Mouse (Mus musculus) adrenal gland, adult 18-20 months (tissue): ENCODE measurements around the gene Fam161a. TPM values are rescaled to one million over a fixed set of nuclear protein-coding genes. Genes with fewer than 3 reads are reported as not detected.
A peak's percentile ranks its signal among the peaks of the same experiment; 100 is the strongest.

Experiments
- DNase-seq, 2 experiments: peaks; one replicate each; pipeline ENCODE4 v3.0.0; 2021 to 2022; ENCODE audit warnings: low spot score in 2 of 2
- long read RNA-seq, 2 experiments: library from polyadenylated mRNA; stranded (forward); transcript quantifications; one replicate each; pipeline ENCODE4 v2.0.0; 2021
- total RNA-seq, 2 experiments: library from RNA; stranded (reverse); gene quantifications; 1 replicate in 1 of 2; 2 replicates in 1 of 2; pipeline ENCODE4 v1.2.3; 2021

Gene Fam161a
- 10 to 100 TPM; 30.2 to 46.8 TPM for total RNA-seq
- long read RNA-seq, experiment 1, partial matches to known transcripts, result 5 of 20 reads
- long read RNA-seq, experiment 1, other reads (novel, unspliced or antisense), result 10 of 20 reads
- long read RNA-seq, experiment 2, partial matches to known transcripts, result 3 of 19 reads
- long read RNA-seq, experiment 2, other reads (novel, unspliced or antisense), result 12 of 19 reads

DNA sequence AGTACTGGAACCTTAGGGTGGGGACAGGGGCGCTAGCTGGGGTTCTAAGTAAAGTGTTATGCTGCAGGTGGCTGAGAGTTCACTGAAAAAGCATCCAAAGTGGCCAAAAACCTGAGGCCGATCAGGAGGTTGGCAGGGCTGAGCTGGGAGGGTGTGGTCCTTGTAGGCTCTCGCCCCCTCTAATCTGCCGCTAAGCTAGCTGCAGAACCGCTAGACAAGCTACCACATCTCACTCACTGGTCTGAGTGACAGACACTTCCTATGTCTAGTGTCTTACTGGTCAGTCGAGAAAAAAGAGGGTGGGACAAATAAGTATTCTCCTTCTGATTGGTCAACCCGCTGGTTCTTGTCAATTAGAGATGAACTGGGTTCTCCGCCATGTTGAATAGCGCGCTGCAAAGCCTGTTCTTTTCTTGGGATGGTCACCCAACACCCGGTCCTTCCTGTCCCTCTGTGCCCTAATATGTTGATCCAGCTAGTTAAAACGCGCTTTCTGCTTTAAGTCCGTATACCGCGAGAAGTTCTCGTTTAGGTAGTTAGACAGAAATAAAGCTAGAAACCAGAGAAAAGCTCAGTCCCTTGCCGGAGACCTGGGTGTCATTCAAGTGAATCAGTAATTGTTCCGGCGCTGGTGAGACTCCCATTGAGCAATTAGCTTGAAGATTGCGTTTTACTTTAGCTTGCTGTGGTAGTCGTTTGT, at the start of gene Fam161a:
Gene Fam161a (plus strand): TSS at position 51 of the 700 bp plus-strand sequence.
- peak; percentile 52 to 67 for DNase-seq

DNA sequence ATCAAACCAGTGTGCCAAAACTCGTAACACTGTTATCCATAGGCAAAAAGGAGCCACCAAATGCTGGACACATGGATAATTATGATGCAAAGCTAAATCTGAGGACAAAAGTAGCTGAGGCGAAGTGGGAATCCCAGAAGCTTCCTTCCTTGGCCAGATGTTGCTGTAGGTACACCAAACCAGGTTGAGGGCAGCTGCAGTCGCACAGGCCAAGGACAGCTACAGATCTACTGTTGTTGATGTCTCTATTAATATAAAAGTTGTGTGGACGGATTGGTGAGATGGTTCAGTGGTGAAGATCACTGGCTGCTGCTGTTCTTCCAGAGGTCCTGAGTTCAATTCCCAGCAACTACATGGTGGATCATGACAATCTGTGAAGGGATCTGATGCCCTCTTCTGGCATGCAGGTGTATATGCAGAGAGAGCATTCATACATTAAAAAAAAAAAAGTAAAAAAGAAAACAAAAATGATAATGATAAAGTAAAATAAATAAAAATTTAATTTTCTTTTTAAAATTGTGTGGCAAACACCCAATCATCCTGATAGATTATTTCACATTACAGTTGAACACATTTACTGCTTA, 49.4 kb upstream of the Fam161a start:
- no peak for DNase-seq

DNA sequence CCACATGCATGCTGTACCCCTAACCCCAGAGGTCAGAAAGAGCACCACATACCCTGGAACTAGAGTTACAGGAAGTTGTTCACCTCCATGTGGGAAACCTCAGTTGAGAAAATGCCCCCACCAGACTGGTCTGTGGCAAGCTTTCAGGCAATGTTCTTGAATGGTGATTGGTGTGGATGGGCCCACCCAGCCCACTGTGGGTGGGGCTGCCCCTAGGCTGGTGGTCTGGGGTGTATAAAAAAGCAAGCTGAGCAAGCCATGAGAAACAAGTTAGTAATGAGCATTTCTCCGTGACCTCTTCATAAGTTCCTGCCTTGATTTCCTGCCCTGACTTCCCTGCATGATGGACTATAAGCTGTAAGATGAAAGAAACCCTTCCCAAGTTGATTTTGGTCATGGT, 45.2 kb upstream of the Fam161a start:
- no peak for DNase-seq

DNA sequence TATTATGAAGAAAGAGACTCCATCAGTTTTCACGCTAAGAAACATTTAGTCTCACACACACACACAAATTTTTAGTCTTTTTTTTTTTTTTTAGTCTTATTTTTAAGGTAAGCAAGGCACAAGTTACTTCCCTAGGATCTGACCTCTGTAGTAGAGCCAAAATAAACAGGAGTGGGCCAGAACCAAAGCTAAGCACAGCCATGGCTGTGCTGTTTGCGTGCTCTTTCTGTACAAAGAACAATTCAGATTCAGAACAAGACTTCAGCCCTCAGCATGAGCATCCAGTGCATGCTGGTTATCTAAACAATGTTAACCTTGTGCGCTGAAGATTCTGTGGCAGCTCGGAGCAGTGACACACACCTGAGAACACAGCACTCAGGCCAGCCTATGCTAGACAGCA, 42.9 kb upstream of the Fam161a start:
- DNase-seq, result no peak

DNA sequence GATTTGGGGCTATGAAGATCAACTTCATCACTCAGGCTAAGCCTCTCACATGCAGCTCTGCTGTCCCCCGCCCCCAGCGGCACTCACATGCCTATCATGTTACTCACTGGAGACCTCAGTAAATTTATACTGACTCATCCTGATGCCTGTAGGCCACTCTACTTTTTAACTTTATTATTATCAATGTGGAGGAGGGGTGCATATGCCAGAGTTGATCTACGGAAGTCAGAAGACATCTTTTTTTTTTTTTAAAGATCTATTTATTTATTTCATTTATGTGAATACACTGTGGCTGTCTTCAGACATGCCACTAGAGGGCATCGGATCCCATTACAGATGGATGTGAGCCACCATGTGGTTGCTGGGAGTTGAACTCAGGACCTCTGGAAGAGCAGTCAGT, 41.8 kb upstream of the Fam161a start:
- DNase-seq, result peak in 1 of 2 experiments; percentile 41

DNA sequence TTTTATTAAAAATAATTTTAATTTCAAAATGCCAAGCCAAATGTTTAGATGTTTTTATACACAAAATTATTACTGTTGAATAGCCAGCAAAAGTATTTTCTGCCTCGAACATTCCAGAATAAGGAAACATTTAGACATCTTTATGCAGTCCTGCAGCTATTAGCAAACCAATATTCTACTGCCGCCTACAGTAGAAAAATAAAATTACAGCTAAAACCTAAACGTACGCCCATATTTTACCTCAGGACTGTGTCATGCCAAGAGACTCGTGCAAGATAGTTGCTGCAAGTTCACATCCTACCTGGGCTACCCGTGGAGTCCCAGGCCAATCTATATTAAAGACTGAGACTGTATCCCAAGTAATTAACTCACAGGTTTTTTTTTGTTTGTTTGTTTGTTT, 37.8 kb upstream of the Fam161a start:
- DNase-seq, result no peak

DNA sequence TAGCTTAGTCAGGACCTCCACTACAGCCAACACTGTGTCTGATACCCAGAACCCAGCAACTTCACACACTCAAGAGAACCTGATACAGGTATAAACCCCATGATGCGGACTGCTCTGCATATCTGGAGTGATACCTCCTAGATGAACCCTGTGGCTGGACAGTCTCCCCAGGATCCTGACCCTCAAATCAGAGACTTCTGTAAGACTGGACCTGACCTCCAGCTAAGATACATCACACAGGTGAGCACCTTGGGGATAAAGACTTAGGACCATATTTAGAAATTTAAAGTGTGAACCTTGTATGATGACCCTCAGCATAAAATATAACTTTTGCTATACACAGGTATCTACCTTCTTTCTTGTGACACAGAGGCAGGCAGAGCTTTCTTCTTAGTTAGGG, 36.8 kb upstream of the Fam161a start:
- DNase-seq, result no peak

DNA sequence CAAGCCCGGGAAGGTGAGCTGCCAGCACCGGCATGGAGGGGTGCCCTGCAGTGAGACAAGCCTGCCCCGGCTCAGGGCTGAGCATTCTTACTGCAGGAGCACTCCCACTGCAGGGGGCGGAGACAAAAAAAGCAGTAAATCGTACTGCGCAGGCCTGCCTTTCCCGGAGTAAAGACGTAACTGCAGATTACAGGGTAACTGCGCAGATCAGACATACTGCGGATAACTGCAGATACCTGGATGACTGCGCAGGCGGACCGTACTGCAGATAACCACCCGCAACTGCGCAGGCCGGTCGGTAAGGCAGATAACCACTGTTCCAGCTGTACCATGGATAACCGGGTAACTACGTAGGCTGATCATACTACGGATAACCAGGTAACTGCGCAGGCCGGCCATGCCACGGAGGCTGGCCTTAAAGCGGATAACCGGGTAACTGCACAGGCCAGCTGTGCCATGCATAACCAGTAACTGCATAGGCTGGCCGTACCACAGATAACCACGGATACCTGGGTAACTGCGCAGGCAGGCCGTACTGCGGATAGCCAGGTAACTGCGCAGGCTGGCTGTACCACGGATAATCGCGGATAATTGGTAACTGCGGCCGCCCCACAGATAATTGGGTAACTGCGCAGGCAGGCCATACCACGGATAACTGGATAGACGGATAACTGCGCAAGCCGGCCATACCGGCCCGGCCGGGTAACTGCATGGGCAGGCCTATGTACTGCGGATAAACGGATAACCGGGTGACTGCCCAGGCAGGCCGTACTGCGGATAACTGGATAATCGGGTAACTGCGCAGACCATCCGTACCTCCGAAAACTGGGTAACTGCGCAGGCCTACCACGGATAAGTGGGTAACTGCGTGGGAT, 35.3 kb upstream of the Fam161a start, which contains the start of gene Zrsr1:
Gene Zrsr1 (plus strand): TSS at position 171 of the 875 bp plus-strand sequence.
- DNase-seq, result peak; percentile 54 to 58

DNA sequence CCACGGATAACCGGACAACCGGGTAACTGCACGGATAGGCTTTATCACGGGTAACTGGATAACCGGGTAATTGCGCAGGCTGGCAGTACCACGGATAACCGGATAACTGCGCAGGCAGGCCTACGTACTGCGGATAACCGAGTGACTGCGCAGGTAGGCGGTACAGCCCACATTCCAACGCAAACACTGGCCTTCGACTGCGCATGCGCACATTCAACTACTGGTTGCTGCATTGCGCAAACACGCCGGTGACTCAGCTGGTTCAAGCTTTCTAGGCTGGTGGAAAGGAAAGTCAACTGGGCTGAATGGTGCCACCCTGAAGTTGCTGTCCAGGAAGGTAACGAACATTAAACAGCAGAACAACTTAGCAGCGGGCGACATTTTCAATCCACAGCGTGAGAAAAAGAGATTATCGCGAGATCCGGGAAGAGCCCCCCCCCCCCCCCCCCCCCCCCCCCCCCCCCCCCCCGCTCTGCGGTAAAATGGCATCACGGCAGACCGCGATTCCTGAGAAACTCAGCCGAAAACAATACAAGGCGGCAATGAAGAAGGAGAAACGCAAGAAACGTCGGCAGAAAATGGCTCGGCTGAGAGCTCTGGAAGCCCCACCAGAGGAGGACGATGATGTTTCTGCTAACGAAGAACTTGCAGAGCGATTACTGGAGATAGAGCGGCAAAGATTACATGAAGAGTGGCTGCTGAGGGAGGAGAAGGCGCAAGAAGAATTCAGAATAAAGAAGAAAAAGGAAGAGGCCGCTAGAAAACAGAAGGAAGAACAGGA, 34.4 kb upstream of the Fam161a start:
- DNase-seq, result peak; percentile 77 to 79

DNA sequence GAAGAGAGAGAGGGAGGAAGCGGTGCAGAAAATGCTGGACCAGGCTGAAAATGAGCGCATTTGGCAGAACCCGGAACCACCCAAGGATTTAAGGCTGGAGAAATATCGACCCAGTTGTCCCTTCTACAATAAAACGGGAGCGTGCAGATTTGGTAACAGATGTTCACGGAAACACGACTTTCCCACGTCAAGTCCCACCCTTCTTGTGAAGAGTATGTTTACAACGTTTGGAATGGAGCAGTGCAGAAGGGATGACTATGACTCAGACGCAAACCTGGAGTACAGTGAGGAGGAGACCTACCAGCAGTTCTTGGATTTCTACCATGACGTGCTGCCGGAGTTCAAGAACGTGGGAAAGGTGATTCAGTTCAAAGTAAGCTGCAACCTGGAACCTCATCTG, 33.7 kb upstream of the Fam161a start:
- DNase-seq, result no peak

DNA sequence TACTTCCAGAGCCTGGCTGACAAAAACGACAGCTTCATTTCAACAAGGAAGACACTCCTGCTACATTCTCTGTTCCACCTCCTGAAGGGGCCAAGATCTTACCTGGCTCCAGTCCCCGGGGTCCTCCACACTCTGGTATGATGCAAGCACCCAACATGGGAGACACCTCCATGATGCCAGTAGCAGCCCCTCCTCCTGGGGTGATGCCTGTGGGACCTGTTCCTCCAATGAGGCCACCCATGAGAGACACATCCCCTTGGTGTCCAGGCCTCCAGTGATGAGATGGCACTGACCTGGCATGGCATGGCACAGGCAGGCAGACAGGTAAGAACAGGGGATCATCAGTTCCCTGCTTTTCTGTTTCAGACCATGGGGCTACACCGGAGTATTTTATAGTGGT, 29.1 kb upstream of the Fam161a start:
- DNase-seq, result no peak

DNA sequence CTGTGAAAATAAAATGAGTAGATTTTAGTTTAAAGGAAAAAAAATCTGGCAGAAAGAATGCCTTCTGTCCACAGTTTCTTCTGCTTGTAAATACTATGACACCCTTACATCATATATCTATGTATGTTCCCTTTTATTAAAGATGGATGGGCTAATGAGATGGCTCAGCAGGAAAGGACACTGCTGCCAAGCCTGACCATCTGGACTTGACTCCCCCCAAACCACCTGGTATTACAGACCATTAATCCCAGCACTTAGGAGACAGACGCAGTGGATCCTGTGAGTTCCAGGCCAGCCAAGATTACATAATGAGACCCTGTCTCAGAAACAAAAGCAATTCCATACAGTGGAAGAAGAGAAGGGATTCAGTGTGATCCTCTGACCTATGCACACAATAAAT, 28.6 kb upstream of the Fam161a start:
- DNase-seq, result no peak

DNA sequence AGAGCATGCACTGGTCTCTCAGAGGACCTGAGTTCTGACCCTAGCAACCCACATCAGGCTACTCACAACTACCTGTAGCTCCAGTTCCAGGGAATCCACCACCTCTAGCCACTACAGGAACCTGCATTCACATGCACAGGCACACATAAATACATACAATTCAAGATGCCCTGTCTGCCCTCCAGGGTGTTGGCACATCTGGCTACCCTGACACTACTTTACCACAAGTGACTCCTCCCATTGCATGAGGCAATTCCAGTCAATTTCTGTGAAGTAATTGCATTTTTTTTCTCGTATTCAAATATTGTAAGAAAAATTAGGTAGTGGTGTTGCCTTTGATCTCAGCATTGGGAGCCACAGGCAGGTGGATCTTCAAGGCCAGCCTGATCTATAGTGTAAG, 28.1 kb upstream of the Fam161a start:
- no peak for DNase-seq

DNA sequence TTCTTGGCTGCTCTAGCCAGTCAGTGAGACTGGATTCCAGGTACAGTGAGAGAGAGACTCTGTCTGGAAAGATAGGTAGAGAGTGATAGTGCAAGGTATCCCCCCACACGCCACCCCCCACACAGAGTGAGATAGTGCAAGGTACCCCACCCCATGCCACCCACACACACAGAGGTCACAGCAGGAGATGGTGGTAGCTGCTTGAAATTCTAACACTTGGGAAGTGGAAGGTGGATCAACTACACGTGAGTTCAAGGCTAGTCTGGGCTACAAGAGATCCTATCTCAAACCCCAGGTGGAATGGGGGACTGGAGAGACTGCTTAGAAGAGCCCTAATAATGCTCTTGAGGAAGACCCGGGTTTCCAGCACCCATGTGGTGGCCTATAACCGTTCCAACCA, 26.3 kb upstream of the Fam161a start:
- DNase-seq, result no peak

DNA sequence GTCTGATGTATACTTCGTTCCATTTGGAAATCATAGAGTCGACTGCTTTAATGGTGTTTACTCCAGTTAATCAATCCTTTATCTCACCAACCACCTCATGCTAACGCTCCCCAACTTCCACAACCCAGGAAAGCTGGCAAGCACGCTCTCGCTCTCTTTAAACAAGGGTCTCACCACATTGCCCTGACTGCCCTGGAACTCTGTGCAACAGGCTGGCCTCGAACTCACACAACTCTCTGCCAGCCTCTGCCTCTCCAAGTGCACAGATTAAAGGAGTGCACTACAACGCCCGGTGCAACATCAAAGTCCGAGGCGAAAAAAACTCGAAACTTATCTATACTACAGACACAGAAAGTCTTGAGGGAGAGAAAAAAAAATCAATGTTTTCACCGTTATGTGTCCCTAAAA, 25.8 kb upstream of the Fam161a start:
- DNase-seq, result no peak

DNA sequence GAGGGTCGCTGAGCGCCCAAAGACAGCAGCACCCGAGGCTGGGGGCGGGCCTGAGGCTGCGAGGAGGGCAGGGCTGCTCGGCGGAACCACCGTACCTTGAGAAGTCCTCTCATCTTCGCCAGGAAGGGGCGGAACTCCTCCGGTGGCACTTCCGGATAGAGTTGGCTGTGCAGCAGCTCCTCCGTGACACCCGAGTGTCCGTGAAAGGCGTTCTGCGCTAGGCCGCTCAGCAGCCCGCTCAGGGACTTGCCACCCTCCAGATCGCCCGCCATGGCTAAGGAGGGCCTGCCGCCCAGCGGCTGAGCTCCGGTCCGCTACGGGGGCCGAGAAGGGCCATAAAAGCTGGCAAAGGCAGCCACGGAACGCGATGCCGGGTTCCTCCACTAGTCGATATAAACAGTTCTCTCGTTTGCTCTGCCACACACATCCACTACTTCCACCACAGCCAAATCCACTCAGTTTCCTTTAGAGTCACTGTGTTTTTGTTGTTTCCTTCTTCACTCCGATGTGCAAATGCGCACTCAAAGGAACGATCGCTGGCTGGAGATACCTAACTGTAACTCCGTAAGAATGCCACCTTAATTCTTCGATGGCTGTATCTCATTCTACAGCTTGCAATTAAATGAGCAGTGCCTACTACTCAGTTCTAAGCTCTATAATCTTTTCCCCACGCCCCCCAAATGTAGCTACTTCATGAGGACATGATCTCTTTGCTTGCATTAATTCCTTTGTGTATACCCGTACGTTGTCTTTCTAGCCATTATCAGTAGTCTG, 25.2 kb upstream of the Fam161a start, which contains the start of the genes Gm28048 and Commd1:
Gene Gm28048 (minus strand): TSS at position 107 of the 774 bp plus-strand sequence.
Gene Commd1 (minus strand): TSS at position 399 of the 774 bp plus-strand sequence.
- DNase-seq, result peak; percentile 97 to 98

DNA sequence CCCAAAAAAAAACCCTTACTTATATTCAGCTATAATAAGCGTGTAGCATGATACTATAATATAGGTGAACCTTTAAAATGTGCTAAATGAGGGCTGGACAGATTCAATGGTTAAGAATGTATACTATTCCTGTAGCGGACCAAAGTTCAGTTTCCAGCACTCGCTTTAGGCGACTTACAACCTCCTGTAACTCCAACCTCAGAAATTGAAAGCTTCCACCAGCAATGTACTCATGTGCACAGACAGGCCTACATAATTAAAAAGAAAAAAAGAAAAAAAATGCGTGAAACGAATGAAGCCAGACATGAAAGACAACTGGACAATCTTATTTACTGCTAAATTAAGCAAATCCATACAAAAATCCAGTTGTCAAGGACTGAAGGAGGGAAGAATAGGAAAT, 24.5 kb upstream of the Fam161a start:
- no peak for DNase-seq

DNA sequence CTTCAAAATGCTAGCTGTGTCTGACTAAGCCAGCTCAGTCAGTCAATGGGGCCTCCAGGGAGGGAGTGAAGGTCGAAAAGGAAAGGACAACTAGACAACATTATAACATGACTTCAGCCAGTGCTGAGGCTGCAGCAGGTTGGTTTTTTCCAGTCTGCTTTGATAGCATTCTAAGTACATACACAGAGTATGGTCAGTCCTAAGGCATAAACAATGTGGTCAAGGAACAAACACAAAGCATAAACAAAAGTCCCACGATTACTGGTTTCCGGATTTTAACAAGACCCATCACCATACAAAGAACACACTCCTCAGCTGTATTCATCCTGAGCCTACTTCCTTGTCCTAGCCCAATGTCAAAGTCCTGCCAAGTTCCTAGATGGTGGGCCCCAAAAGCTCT, 21.8 kb upstream of the Fam161a start:
- DNase-seq, result no peak

DNA sequence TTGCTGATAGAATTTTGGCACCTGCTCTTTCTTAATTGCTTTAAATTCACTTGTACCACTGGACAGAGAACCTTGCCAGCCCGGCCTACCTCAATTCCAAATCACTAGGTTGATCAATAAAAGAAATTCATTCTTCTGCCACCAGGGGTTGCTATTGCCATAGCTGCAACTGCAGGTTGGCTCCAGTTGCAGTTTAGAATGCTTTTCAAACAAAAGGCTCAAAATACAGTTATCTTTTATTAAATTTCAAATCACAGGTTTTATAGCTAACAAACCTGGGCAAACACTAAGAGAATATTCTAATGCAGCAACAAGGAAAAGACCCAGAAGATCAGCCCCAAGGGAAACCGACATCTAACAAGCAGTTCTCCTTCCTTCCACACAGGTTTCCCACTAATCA, 20.0 kb upstream of the Fam161a start:
- no peak for DNase-seq

DNA sequence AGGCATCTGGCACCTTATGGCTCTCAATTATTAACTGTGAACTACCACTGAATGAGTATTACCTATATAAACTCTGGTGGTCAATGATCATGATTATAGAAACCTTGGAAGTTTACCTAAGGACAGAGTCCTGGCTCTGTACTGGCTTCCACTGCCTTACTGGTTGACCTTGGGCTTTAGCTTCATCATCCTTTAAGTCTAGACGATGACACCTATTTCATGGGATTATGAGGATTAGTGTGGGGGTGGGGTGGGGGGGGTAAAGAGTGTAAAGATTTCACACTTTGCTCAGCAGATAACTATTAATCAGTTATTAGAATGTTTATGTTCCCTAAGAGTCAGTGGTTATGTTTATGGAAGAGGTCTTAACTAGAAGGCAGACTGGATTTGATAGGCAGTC, 17.5 kb upstream of the Fam161a start:
- no peak for DNase-seq
